Mouse (Mus musculus): Measurements from ENCODE around the gene Slc7a10. TPM values are rescaled to one million over a fixed set of nuclear protein-coding genes. Genes with fewer than 3 reads are reported as not detected.
A peak's percentile ranks its signal among the peaks of the same experiment; 100 is the strongest.

Gene Slc7a10
- polyA plus RNA-seq (2015; fragmentation: Nextera tagmentation; extraction: Ambion mirVana): 1.1 and 2.4 TPM in 2 replicates

- Histone ChIP-seq H3K9me3 (replicated peaks) (peaks cover 8% of the 10 kb centered on the region), H3K4me3 (replicated peaks) (peak within 1 kb of the TSS; percentile 43), H3K4me1 (peaks cover 19% of the 10 kb centered on the region), H3K36me3 (no peaks in the 10 kb centered on the region), H3K27me3 (peaks cover 54% of the 10 kb centered on the region), H3K4me2 (peak within 1 kb of the TSS; percentile 77), H3K9ac (0 out of 2 replicates have a peak within 1 kb of the TSS, but pooled peaks have one; percentile 29), H3K27ac (no peak within 1 kb of the TSS)
- 0 out of 2 replicates have a peak, but pooled peaks have one; percentile 9 for ATAC-seq (replicated peaks; ENCODE audit: low FRiP score)
- WGBS: 2% methylated on average over 43 of the region's 43 CpGs
Observed at GRCm38 (mm10) chr7:35185889-35186569, at the start of gene Slc7a10. Slc7a10 (plus strand) TSS chr7:35186385.

- H3K27ac ChIP-seq: no peak overlapping the region
- WGBS: 84% methylated on average over 1 of the region's 1 CpGs
- H3K27me3 ChIP-seq: peaks cover 10% of the 10 kb centered on the region; the same call in 1 of the 2 replicates
- no peaks in the 10 kb centered on the region for H3K36me3 ChIP-seq
- H3K4me3 ChIP-seq (replicated peaks): no peak overlapping the region
- no peak for ATAC-seq (replicated peaks; ENCODE audit: low FRiP score)
- H3K4me1 ChIP-seq: peaks cover 23% of the 10 kb centered on the region
- H3K4me2 ChIP-seq: no peak overlapping the region
- H3K9me3 ChIP-seq (replicated peaks): no peaks in the 10 kb centered on the region
- H3K9ac ChIP-seq: no peak overlapping the region
Observed at GRCm38 (mm10) chr7:35137524-35137923, 48.7 kb upstream of the Slc7a10 start.

GRCm38 (mm10) chr7:35138481-35138880, 47.7 kb upstream of the Slc7a10 start:
- Histone ChIP-seq H3K27me3 (peaks cover 10% of the 10 kb centered on the region; the same call in 1 of the 2 replicates), H3K4me1 (peaks cover 24% of the 10 kb centered on the region), H3K4me3 (replicated peaks) (no peak overlapping the region), H3K9me3 (replicated peaks) (no peaks in the 10 kb centered on the region), H3K4me2 (no peak overlapping the region), H3K27ac (no peak overlapping the region), H3K9ac (no peak overlapping the region), H3K36me3 (no peaks in the 10 kb centered on the region)
- no peak for ATAC-seq (replicated peaks; ENCODE audit: low FRiP score)
- WGBS: 61% methylated on average over 4 of the region's 4 CpGs

- peaks cover 7% of the 10 kb centered on the region; the same call in 1 of the 2 replicates for H3K27me3 ChIP-seq
- ATAC-seq (replicated peaks; ENCODE audit: low FRiP score): no peak
- no peaks in the 10 kb centered on the region for H3K9me3 ChIP-seq (replicated peaks)
- H3K9ac ChIP-seq: no peak overlapping the region
- H3K36me3 ChIP-seq: no peaks in the 10 kb centered on the region
- no peak overlapping the region for H3K4me3 ChIP-seq (replicated peaks)
- H3K4me2 ChIP-seq: no peak overlapping the region
- peaks cover 32% of the 10 kb centered on the region for H3K4me1 ChIP-seq
- 90% methylated on average over 5 of the region's 5 CpGs for WGBS
- H3K27ac ChIP-seq: no peak overlapping the region
Observed at GRCm38 (mm10) chr7:35139880-35140279, 46.3 kb upstream of the Slc7a10 start.

GRCm38 (mm10) chr7:35141519-35141918, 44.7 kb upstream of the Slc7a10 start:
- Histone ChIP-seq H3K27ac (no peak overlapping the region), H3K9ac (no peak overlapping the region), H3K4me2 (no peak overlapping the region), H3K27me3 (peaks cover 4% of the 10 kb centered on the region; the same call in 1 of the 2 replicates), H3K9me3 (replicated peaks) (no peaks in the 10 kb centered on the region), H3K4me3 (replicated peaks) (no peak overlapping the region), H3K4me1 (peaks cover 42% of the 10 kb centered on the region), H3K36me3 (no peaks in the 10 kb centered on the region)
- ATAC-seq (replicated peaks; ENCODE audit: low FRiP score): no peak
- WGBS: 33% methylated on average over 5 of the region's 5 CpGs

- WGBS: 77% methylated on average over 8 of the region's 8 CpGs
- Histone ChIP-seq H3K9me3 (replicated peaks) (no peaks in the 10 kb centered on the region), H3K4me2 (no peak overlapping the region), H3K36me3 (no peaks in the 10 kb centered on the region), H3K4me1 (peaks cover 45% of the 10 kb centered on the region), H3K4me3 (replicated peaks) (no peak overlapping the region), H3K27ac (no peak overlapping the region), H3K9ac (no peak overlapping the region), H3K27me3 (no peaks in the 10 kb centered on the region)
- no peak for ATAC-seq (replicated peaks; ENCODE audit: low FRiP score)
Observed at GRCm38 (mm10) chr7:35142522-35142921, 43.7 kb upstream of the Slc7a10 start.

GRCm38 (mm10) chr7:35143864-35144618, 42.1 kb upstream of the Slc7a10 start:
- Histone ChIP-seq H3K4me3 (replicated peaks) (no peak overlapping the region), H3K27me3 (no peaks in the 10 kb centered on the region), H3K36me3 (no peaks in the 10 kb centered on the region), H3K9ac (no peak overlapping the region), H3K4me2 (no peak overlapping the region), H3K9me3 (replicated peaks) (no peaks in the 10 kb centered on the region), H3K4me1 (peaks cover 45% of the 10 kb centered on the region), H3K27ac (no peak overlapping the region)
- ATAC-seq (replicated peaks; ENCODE audit: low FRiP score): peak; percentile 81
- WGBS: 59% methylated on average over 6 of the region's 6 CpGs

- Histone ChIP-seq H3K27me3 (no peaks in the 10 kb centered on the region), H3K36me3 (no peaks in the 10 kb centered on the region), H3K9me3 (replicated peaks) (no peaks in the 10 kb centered on the region), H3K4me1 (peaks cover 54% of the 10 kb centered on the region), H3K9ac (no peak overlapping the region), H3K4me2 (no peak overlapping the region), H3K4me3 (replicated peaks) (no peak overlapping the region), H3K27ac (peak overlapping the region; percentile 71)
- 71% methylated on average over 9 of the region's 9 CpGs for WGBS
- no peak for ATAC-seq (replicated peaks; ENCODE audit: low FRiP score)
Observed at GRCm38 (mm10) chr7:35145068-35145467, 41.1 kb upstream of the Slc7a10 start.

GRCm38 (mm10) chr7:35146269-35146668, 39.9 kb upstream of the Slc7a10 start:
- Histone ChIP-seq H3K4me3 (replicated peaks) (no peak overlapping the region), H3K9me3 (replicated peaks) (no peaks in the 10 kb centered on the region), H3K9ac (no peak overlapping the region), H3K4me2 (no peak overlapping the region), H3K4me1 (peaks cover 49% of the 10 kb centered on the region), H3K36me3 (no peaks in the 10 kb centered on the region), H3K27me3 (no peaks in the 10 kb centered on the region), H3K27ac (no peak overlapping the region)
- 70% methylated on average over 10 of the region's 10 CpGs for WGBS
- ATAC-seq (replicated peaks; ENCODE audit: low FRiP score): no peak

GRCm38 (mm10) chr7:35149616-35150433, 36.4 kb upstream of the Slc7a10 start:
- Histone ChIP-seq H3K27ac (no peak overlapping the region), H3K4me1 (peaks cover 26% of the 10 kb centered on the region), H3K4me2 (no peak overlapping the region), H3K9me3 (replicated peaks) (no peaks in the 10 kb centered on the region), H3K4me3 (replicated peaks) (no peak overlapping the region), H3K9ac (no peak overlapping the region), H3K27me3 (no peaks in the 10 kb centered on the region), H3K36me3 (no peaks in the 10 kb centered on the region)
- 48% methylated on average over 15 of the region's 15 CpGs for WGBS
- no peak; the same call in 1 of the 2 replicates for ATAC-seq (replicated peaks; ENCODE audit: low FRiP score)

- H3K27ac ChIP-seq: no peak overlapping the region
- no peak overlapping the region for H3K4me2 ChIP-seq
- WGBS: 76% methylated on average over 5 of the region's 5 CpGs
- no peak overlapping the region for H3K9ac ChIP-seq
- no peak for ATAC-seq (replicated peaks; ENCODE audit: low FRiP score)
- H3K4me1 ChIP-seq: peaks cover 18% of the 10 kb centered on the region
- H3K4me3 ChIP-seq (replicated peaks): no peak overlapping the region
- H3K36me3 ChIP-seq: no peaks in the 10 kb centered on the region
- H3K9me3 ChIP-seq (replicated peaks): no peaks in the 10 kb centered on the region
- H3K27me3 ChIP-seq: no peaks in the 10 kb centered on the region
Observed at GRCm38 (mm10) chr7:35150860-35151259, 35.3 kb upstream of the Slc7a10 start.
